Mouse (Mus musculus) CH12.LX (cell line): ENCODE data around the gene Nans. TPM values are rescaled to one million over a fixed set of nuclear protein-coding genes. Genes with fewer than 3 reads are reported as not detected.

ENCODE experiments used
- DNase-seq: peaks from one replicate; pipeline ENCODE4 v3.0.0-alpha.2; 2013; ENCODE audit errors: extremely low read depth
- H3K27ac ChIP-seq: 2 replicates; pipeline ENCODE4 v1.5.1; 2012; ENCODE audit warnings: low read depth, mild to moderate bottlenecking, control low read depth, moderate library complexity; ENCODE audit not compliant: insufficient read depth
- H3K27me3 ChIP-seq: replicated peaks from 2 replicates; pipeline ENCODE3; 2012; ENCODE audit warnings: inconsistent platforms
- H3K36me3 ChIP-seq, 2 experiments: replicated peaks in 1 of 2; 2 replicates each; pipeline versions ENCODE3 to v1.6.1; 2012; ENCODE audit warnings: inconsistent platforms in 1 of 2, low read length in 1 of 2, mild to moderate bottlenecking in 1 of 2, mixed read lengths in 1 of 2, moderate library complexity in 1 of 2; ENCODE audit not compliant: control insufficient read depth in 1 of 2, insufficient read depth in 1 of 2
- H3K4me1 ChIP-seq, 2 experiments: 2 replicates each; pipeline ENCODE4 v1.6.1; 2012; ENCODE audit warnings: inconsistent platforms in 1 of 2, moderate library complexity in 1 of 2; ENCODE audit not compliant: insufficient read depth in 2 of 2, control insufficient read depth in 1 of 2
- H3K4me2 ChIP-seq: 2 replicates; pipeline ENCODE4 v1.6.1; 2012; ENCODE audit warnings: low read depth, mild to moderate bottlenecking, control low read depth; ENCODE audit not compliant: poor library complexity, insufficient read depth, severe bottlenecking
- H3K4me3 ChIP-seq, 3 experiments: fragments of 150-350 bp in 1 of 3; sonication (generic) in 1 of 3; replicated peaks in 1 of 3; 2 replicates each; pipeline versions ENCODE3 to v1.5.1; 2011 to 2012; ENCODE audit warnings: low read depth in 2 of 3, low read length in 2 of 3, mild to moderate bottlenecking in 2 of 3, moderate library complexity in 2 of 3, control low read depth in 1 of 3, improper control_type of control experiment in 1 of 3, inconsistent platforms in 1 of 3, mixed read lengths in 1 of 3; ENCODE audit not compliant: poor library complexity in 1 of 3
- H3K79me2 ChIP-seq: replicated peaks from 2 replicates; pipeline ENCODE4 v1.6.1; 2012; ENCODE audit warnings: mild to moderate bottlenecking, moderate library complexity; ENCODE audit not compliant: control insufficient read depth, poor library complexity, insufficient read depth, severe bottlenecking; ENCODE audit errors: extremely low read depth
- H3K9ac ChIP-seq: 2 replicates; pipeline ENCODE4 v1.6.1; 2012; ENCODE audit warnings: low read depth, mild to moderate bottlenecking, control low read depth, moderate library complexity; ENCODE audit not compliant: insufficient read depth
- H3K9me3 ChIP-seq: replicated peaks from 2 replicates; pipeline ENCODE3; 2012; ENCODE audit warnings: low read length, inconsistent platforms, mixed read lengths
- BHLHE40 ChIP-seq: IDR thresholded peaks from 2 replicates; pipeline ENCODE4 v1.6.1; 2011; ENCODE audit warnings: mild to moderate bottlenecking, low read depth, low read length, improper control_type of control experiment
- CHD1 ChIP-seq: IDR thresholded peaks from 2 replicates; pipeline ENCODE4 v1.6.1; 2012; ENCODE audit warnings: low read depth, low read length, improper control_type of control experiment, inconsistent platforms
- CHD2 ChIP-seq: IDR thresholded peaks from 2 replicates; pipeline ENCODE4 v1.6.1; 2011; ENCODE audit warnings: low read length, improper control_type of control experiment
- CTCF ChIP-seq, 2 experiments: IDR thresholded peaks in 1 of 2; conservative IDR thresholded peaks in 1 of 2; 2 replicates each; pipeline ENCODE4 v1.5.1; 2011 to 2012; ENCODE audit warnings: low read depth in 2 of 2, low read length in 2 of 2, improper control_type of control experiment in 1 of 2, inconsistent platforms in 1 of 2, mild to moderate bottlenecking in 1 of 2, moderate library complexity in 1 of 2
- E2F4 ChIP-seq: IDR thresholded peaks from 2 replicates; pipeline ENCODE4 v1.6.1; 2011; ENCODE audit warnings: low read depth, low read length, improper control_type of control experiment; ENCODE audit not compliant: insufficient replicate concordance
- ELF1 ChIP-seq: IDR thresholded peaks from 2 replicates; pipeline ENCODE4 v1.6.1; 2014; ENCODE audit warnings: low read depth, mild to moderate bottlenecking, inconsistent platforms, low read length, improper control_type of control experiment
- IRF4 ChIP-seq: IDR thresholded peaks from 2 replicates; pipeline ENCODE4 v1.6.1; 2014; ENCODE audit warnings: low read depth, mild to moderate bottlenecking, inconsistent platforms, low read length, improper control_type of control experiment
- JUN ChIP-seq: IDR thresholded peaks from 2 replicates; pipeline ENCODE4 v1.6.1; 2011; ENCODE audit warnings: low read depth, mild to moderate bottlenecking, low read length, improper control_type of control experiment, moderate library complexity; ENCODE audit not compliant: insufficient read depth
- JUND ChIP-seq: conservative IDR thresholded peaks from 2 replicates; pipeline ENCODE4 v1.6.1; 2011; ENCODE audit warnings: low read depth, low read length, improper control_type of control experiment
- KAT2A ChIP-seq: IDR thresholded peaks from 2 replicates; pipeline ENCODE4 v1.6.1; 2012; ENCODE audit warnings: low read length, improper control_type of control experiment, inconsistent platforms; ENCODE audit not compliant: insufficient replicate concordance
- MAX ChIP-seq: IDR thresholded peaks from 2 replicates; pipeline ENCODE4 v1.6.1; 2011; ENCODE audit warnings: low read length, improper control_type of control experiment
- MAZ ChIP-seq: IDR thresholded peaks from 2 replicates; pipeline ENCODE4 v1.6.1; 2012; ENCODE audit warnings: low read depth, mild to moderate bottlenecking, inconsistent platforms, low read length, improper control_type of control experiment, moderate library complexity
- MYC ChIP-seq: IDR thresholded peaks from 2 replicates; pipeline ENCODE4 v1.6.1; 2011; ENCODE audit warnings: low read depth, mild to moderate bottlenecking, improper control_type of control experiment, low read length
- NELFE ChIP-seq: IDR thresholded peaks from 2 replicates; pipeline ENCODE4 v1.6.1; 2011; ENCODE audit warnings: low read depth, low read length, improper control_type of control experiment
- PAX5 ChIP-seq: IDR thresholded peaks from 2 replicates; pipeline ENCODE4 v1.6.1; 2012; ENCODE audit warnings: low read length, inconsistent platforms, mixed read lengths
- POLR2A ChIP-seq: IDR thresholded peaks from 2 replicates; pipeline ENCODE4 v1.6.1; 2011; ENCODE audit warnings: low read depth, mild to moderate bottlenecking, improper control_type of control experiment, low read length
- RCOR1 ChIP-seq: conservative IDR thresholded peaks from 2 replicates; pipeline ENCODE4 v1.6.1; 2012; ENCODE audit warnings: low read depth, mild to moderate bottlenecking, inconsistent platforms, low read length, improper control_type of control experiment
- TCF12 ChIP-seq: IDR thresholded peaks from 2 replicates; pipeline ENCODE4 v1.6.1; 2014; ENCODE audit warnings: low read depth, mild to moderate bottlenecking, inconsistent platforms, low read length, improper control_type of control experiment
- ZKSCAN1 ChIP-seq: IDR thresholded peaks from 2 replicates; pipeline ENCODE4 v1.6.1; 2012; ENCODE audit warnings: low read depth, inconsistent platforms, low read length, improper control_type of control experiment, borderline replicate concordance
- ZMIZ1 ChIP-seq: IDR thresholded peaks from 2 replicates; pipeline ENCODE4 v1.6.1; 2012; ENCODE audit warnings: low read depth, mild to moderate bottlenecking, inconsistent platforms, low read length, improper control_type of control experiment
- ZNF384 ChIP-seq: IDR thresholded peaks from 2 replicates; pipeline ENCODE4 v1.6.1; 2012; ENCODE audit warnings: low read depth, low read length, improper control_type of control experiment, inconsistent platforms
- dilution Hi-C: fragments of 300-500 bp; cut with MboI; formaldehyde crosslinking; loops from 2 replicates; pipeline ENCODE4 v1.14.3; 2020; ENCODE audit warnings: low sequenced_read_pairs; ENCODE audit not compliant: extremely low pct_unique_long_range_greater_than_20kb, extremely low pct_ligation_motif_present
- in situ Hi-C: fragments of 300-500 bp; cut with MboI; formaldehyde crosslinking; loops from 3 replicates; pipeline ENCODE4 v1.14.3; 2019; ENCODE audit warnings: low sequenced_read_pairs, low pct_ligation_motif_present, low pct_unique_long_range_greater_than_20kb, mixed read lengths
- polyA plus RNA-seq: library from polyadenylated mRNA; unstranded; fragments of >175 nt; gene quantifications from 2 replicates; pipeline ENCODE4 v1.2.1, GENCODE M21; 2012; ENCODE audit warnings: low read depth; ENCODE audit not compliant: insufficient read length
- total RNA-seq, 2 experiments: library from RNA; depleted of rRNA; stranded (reverse); fragments of 300-350 nt in 1 of 2; fragments of >200 nt in 1 of 2; gene quantifications; 2 replicates each; pipeline ENCODE4 v1.2.3; 2012 to 2014

Nans gene
- total and polyA plus RNA-seq, 3 experiments: 103 to 150 (median 127) TPM

GRCm38 (mm10) chr4:46532511-46532910 is 43.5 kb downstream of the Nans start:
- H3K36me3 ChIP-seq: peaks cover 35 to 52% of the 10 kb centered on the region in 2 experiments
- dilution Hi-C loops (no loop called here), in situ Hi-C loops (loop anchor here (10.0 kb wide), 1 partner anchor 122 kb away; the partner anchor contains the start of gene Tbc1d2)
- H3K4me1 ChIP-seq: peaks cover 5 to 42% of the 10 kb centered on the region in 2 experiments
- DNase-seq: no peak
- no peak overlapping the region for H3K9ac ChIP-seq
- H3K4me2 ChIP-seq: no peak overlapping the region
- no peaks in the 10 kb centered on the region for H3K27me3 ChIP-seq
- H3K27ac ChIP-seq: no peak overlapping the region
- no peak for TF ChIP-seq CHD1
- H3K9me3 ChIP-seq: no peaks in the 10 kb centered on the region
- H3K79me2 ChIP-seq: peaks cover 9% of the 10 kb centered on the region; the same call in 1 of the 2 replicates
- no peak overlapping the region for H3K4me3 ChIP-seq

- no peak for DNase-seq
- H3K9ac ChIP-seq: 0 out of 2 replicates have a peak overlapping the region, but pooled peaks have one; percentile 10
- no peak overlapping the region for H3K27ac ChIP-seq
- H3K27me3 ChIP-seq: no peaks in the 10 kb centered on the region
- peaks cover 9% of the 10 kb centered on the region; the same call in 1 of the 2 replicates for H3K79me2 ChIP-seq
- in situ Hi-C loops (loop anchor here (10.0 kb wide), 1 partner anchor 122 kb away; the partner anchor contains the start of gene Tbc1d2), dilution Hi-C loops (no loop called here)
- H3K4me2 ChIP-seq: peak overlapping the region; percentile 16; the same call in 1 of the 2 replicates
- no peak for TF ChIP-seq BHLHE40
- no peak for TF ChIP-seq E2F4
- TF ChIP-seq ELF1: no peak
- TF ChIP-seq POLR2A: no peak
- no peak for TF ChIP-seq CHD2
- TF ChIP-seq ZMIZ1: no peak
- TF ChIP-seq IRF4: no peak
- no peak for TF ChIP-seq TCF12
- no peak for TF ChIP-seq ZNF384
- no peak for TF ChIP-seq CTCF (conservative IDR thresholded peaks at IDR 0.05 in 1 of 2, IDR thresholded peaks at IDR 0.05 in 1 of 2; ENCODE audit: low read depth in 2 of 2, low read length in 2 of 2)
- no peak for TF ChIP-seq KAT2A
- TF ChIP-seq MAX: no peak
- TF ChIP-seq RCOR1: no peak
- TF ChIP-seq PAX5: no peak
- TF ChIP-seq JUND: no peak
- no peak for TF ChIP-seq ZKSCAN1
- no peak for TF ChIP-seq JUN
- TF ChIP-seq NELFE: no peak
- TF ChIP-seq MAZ: no peak
- no peak for TF ChIP-seq MYC
- H3K4me1 ChIP-seq: peaks cover 5 to 41% of the 10 kb centered on the region in 2 experiments
- H3K9me3 ChIP-seq: no peaks in the 10 kb centered on the region
- no peak overlapping the region for H3K4me3 ChIP-seq
- H3K36me3 ChIP-seq: peaks cover 39 to 56% of the 10 kb centered on the region in 2 experiments
These were observed 43.9 kb downstream of the Nans start for GRCm38 (mm10) chr4:46532926-46533325.
